Mouse (Mus musculus) CH12.LX (cell line): Measurements from ENCODE around the gene Gm20388. TPM values are rescaled to one million over a fixed set of nuclear protein-coding genes. Genes with fewer than 3 reads are reported as not detected.

Experiments
- DNase-seq: peaks from one replicate; pipeline ENCODE4 v3.0.0-alpha.2; 2013; ENCODE audit errors: extremely low read depth
- H3K27ac ChIP-seq: 2 replicates; pipeline ENCODE4 v1.5.1; 2012; ENCODE audit warnings: low read depth, mild to moderate bottlenecking, control low read depth, moderate library complexity; ENCODE audit not compliant: insufficient read depth
- H3K27me3 ChIP-seq: replicated peaks from 2 replicates; pipeline ENCODE3; 2012; ENCODE audit warnings: inconsistent platforms
- H3K36me3 ChIP-seq, 2 experiments: replicated peaks in 1 of 2; 2 replicates each; pipeline versions ENCODE3 to v1.6.1; 2012; ENCODE audit warnings: inconsistent platforms in 1 of 2, low read length in 1 of 2, mild to moderate bottlenecking in 1 of 2, mixed read lengths in 1 of 2, moderate library complexity in 1 of 2; ENCODE audit not compliant: control insufficient read depth in 1 of 2, insufficient read depth in 1 of 2
- H3K4me1 ChIP-seq, 2 experiments: 2 replicates each; pipeline ENCODE4 v1.6.1; 2012; ENCODE audit warnings: inconsistent platforms in 1 of 2, moderate library complexity in 1 of 2; ENCODE audit not compliant: insufficient read depth in 2 of 2, control insufficient read depth in 1 of 2
- H3K4me2 ChIP-seq: 2 replicates; pipeline ENCODE4 v1.6.1; 2012; ENCODE audit warnings: low read depth, mild to moderate bottlenecking, control low read depth; ENCODE audit not compliant: poor library complexity, insufficient read depth, severe bottlenecking
- H3K4me3 ChIP-seq, 3 experiments: fragments of 150-350 bp in 1 of 3; sonication (generic) in 1 of 3; replicated peaks in 1 of 3; 2 replicates each; pipeline versions ENCODE3 to v1.5.1; 2011 to 2012; ENCODE audit warnings: low read depth in 2 of 3, low read length in 2 of 3, mild to moderate bottlenecking in 2 of 3, moderate library complexity in 2 of 3, control low read depth in 1 of 3, improper control_type of control experiment in 1 of 3, inconsistent platforms in 1 of 3, mixed read lengths in 1 of 3; ENCODE audit not compliant: poor library complexity in 1 of 3
- H3K79me2 ChIP-seq: replicated peaks from 2 replicates; pipeline ENCODE4 v1.6.1; 2012; ENCODE audit warnings: mild to moderate bottlenecking, moderate library complexity; ENCODE audit not compliant: control insufficient read depth, poor library complexity, insufficient read depth, severe bottlenecking; ENCODE audit errors: extremely low read depth
- H3K9ac ChIP-seq: 2 replicates; pipeline ENCODE4 v1.6.1; 2012; ENCODE audit warnings: low read depth, mild to moderate bottlenecking, control low read depth, moderate library complexity; ENCODE audit not compliant: insufficient read depth
- H3K9me3 ChIP-seq: replicated peaks from 2 replicates; pipeline ENCODE3; 2012; ENCODE audit warnings: low read length, inconsistent platforms, mixed read lengths
- BHLHE40 ChIP-seq: IDR thresholded peaks from 2 replicates; pipeline ENCODE4 v1.6.1; 2011; ENCODE audit warnings: mild to moderate bottlenecking, low read depth, low read length, improper control_type of control experiment
- CHD1 ChIP-seq: IDR thresholded peaks from 2 replicates; pipeline ENCODE4 v1.6.1; 2012; ENCODE audit warnings: low read depth, low read length, improper control_type of control experiment, inconsistent platforms
- E2F4 ChIP-seq: IDR thresholded peaks from 2 replicates; pipeline ENCODE4 v1.6.1; 2011; ENCODE audit warnings: low read depth, low read length, improper control_type of control experiment; ENCODE audit not compliant: insufficient replicate concordance
- EP300 ChIP-seq: IDR thresholded peaks from 2 replicates; pipeline ENCODE4 v1.6.1; 2011; ENCODE audit warnings: low read length, improper control_type of control experiment
- IRF4 ChIP-seq: IDR thresholded peaks from 2 replicates; pipeline ENCODE4 v1.6.1; 2014; ENCODE audit warnings: low read depth, mild to moderate bottlenecking, inconsistent platforms, low read length, improper control_type of control experiment
- KAT2A ChIP-seq: IDR thresholded peaks from 2 replicates; pipeline ENCODE4 v1.6.1; 2012; ENCODE audit warnings: low read length, improper control_type of control experiment, inconsistent platforms; ENCODE audit not compliant: insufficient replicate concordance
- MAZ ChIP-seq: IDR thresholded peaks from 2 replicates; pipeline ENCODE4 v1.6.1; 2012; ENCODE audit warnings: low read depth, mild to moderate bottlenecking, inconsistent platforms, low read length, improper control_type of control experiment, moderate library complexity
- MEF2A ChIP-seq: IDR thresholded peaks from 2 replicates; pipeline ENCODE4 v1.6.1; 2014; ENCODE audit warnings: low read depth, mild to moderate bottlenecking, inconsistent platforms, low read length, improper control_type of control experiment, borderline replicate concordance
- MYC ChIP-seq: IDR thresholded peaks from 2 replicates; pipeline ENCODE4 v1.6.1; 2011; ENCODE audit warnings: low read depth, mild to moderate bottlenecking, improper control_type of control experiment, low read length
- NRF1 ChIP-seq: IDR thresholded peaks from 2 replicates; pipeline ENCODE4 v1.6.1; 2014; ENCODE audit warnings: low read depth, mild to moderate bottlenecking, inconsistent platforms, low read length, improper control_type of control experiment, moderate library complexity
- RCOR1 ChIP-seq: conservative IDR thresholded peaks from 2 replicates; pipeline ENCODE4 v1.6.1; 2012; ENCODE audit warnings: low read depth, mild to moderate bottlenecking, inconsistent platforms, low read length, improper control_type of control experiment
- SIN3A ChIP-seq: IDR thresholded peaks from 2 replicates; pipeline ENCODE4 v1.6.1; 2012; ENCODE audit warnings: low read length, improper control_type of control experiment, inconsistent platforms
- TCF12 ChIP-seq: IDR thresholded peaks from 2 replicates; pipeline ENCODE4 v1.6.1; 2014; ENCODE audit warnings: low read depth, mild to moderate bottlenecking, inconsistent platforms, low read length, improper control_type of control experiment
- UBTF ChIP-seq: IDR thresholded peaks from 2 replicates; pipeline ENCODE4 v1.6.1; 2012; ENCODE audit warnings: low read depth, mild to moderate bottlenecking, inconsistent platforms, low read length, improper control_type of control experiment, moderate library complexity
- USF1 ChIP-seq: IDR thresholded peaks from 2 replicates; pipeline ENCODE4 v1.6.1; 2014; ENCODE audit warnings: low read depth, mild to moderate bottlenecking, inconsistent platforms, low read length, improper control_type of control experiment
- ZC3H11A ChIP-seq: IDR thresholded peaks from 2 replicates; pipeline ENCODE4 v1.6.1; 2012; ENCODE audit warnings: low read depth, mild to moderate bottlenecking, inconsistent platforms, low read length, improper control_type of control experiment
- dilution Hi-C: fragments of 300-500 bp; cut with MboI; formaldehyde crosslinking; loops from 2 replicates; pipeline ENCODE4 v1.14.3; 2020; ENCODE audit warnings: low sequenced_read_pairs; ENCODE audit not compliant: extremely low pct_unique_long_range_greater_than_20kb, extremely low pct_ligation_motif_present
- in situ Hi-C: fragments of 300-500 bp; cut with MboI; formaldehyde crosslinking; loops from 3 replicates; pipeline ENCODE4 v1.14.3; 2019; ENCODE audit warnings: low sequenced_read_pairs, low pct_ligation_motif_present, low pct_unique_long_range_greater_than_20kb, mixed read lengths
- polyA plus RNA-seq: library from polyadenylated mRNA; unstranded; fragments of >175 nt; gene quantifications from 2 replicates; pipeline ENCODE4 v1.2.1, GENCODE M21; 2012; ENCODE audit warnings: low read depth; ENCODE audit not compliant: insufficient read length
- total RNA-seq, 2 experiments: library from RNA; depleted of rRNA; stranded (reverse); fragments of 300-350 nt in 1 of 2; fragments of >200 nt in 1 of 2; gene quantifications; 2 replicates each; pipeline ENCODE4 v1.2.3; 2012 to 2014

Gm20388 gene
- total and polyA plus RNA-seq, 3 experiments, result 14.8 to 26.3 (median 22.2) TPM

GRCm38 (mm10) chr8:120920527-120920926 is 1009.9 kb downstream of the Gm20388 start:
- no peaks in the 10 kb centered on the region for H3K36me3 ChIP-seq
- TF ChIP-seq MEF2A (no peak), E2F4 (no peak), MYC (no peak)
- H3K4me3 ChIP-seq, result no peak overlapping the region
- no peaks in the 10 kb centered on the region for H3K4me1 ChIP-seq
- peaks cover 94% of the 10 kb centered on the region for H3K27me3 ChIP-seq
- in situ Hi-C loops (no loop called here), dilution Hi-C loops (no loop called here)
- H3K4me2 ChIP-seq, result no peak overlapping the region
- no peaks in the 10 kb centered on the region for H3K9me3 ChIP-seq
- DNase-seq, result no peak
- no peak overlapping the region for H3K9ac ChIP-seq
- no peak overlapping the region for H3K27ac ChIP-seq
- H3K79me2 ChIP-seq, result no peaks in the 10 kb centered on the region

GRCm38 (mm10) chr8:120926201-120926600 is 1015.6 kb downstream of the Gm20388 start:
- H3K9me3 ChIP-seq, result no peaks in the 10 kb centered on the region
- no peak overlapping the region for H3K4me3 ChIP-seq
- no peak for DNase-seq
- no peak overlapping the region for H3K27ac ChIP-seq
- H3K4me1 ChIP-seq, result no peaks in the 10 kb centered on the region
- H3K79me2 ChIP-seq, result no peaks in the 10 kb centered on the region
- no peaks in the 10 kb centered on the region for H3K36me3 ChIP-seq
- peaks cover 97% of the 10 kb centered on the region for H3K27me3 ChIP-seq
- no peak overlapping the region for H3K4me2 ChIP-seq
- no peak for TF ChIP-seq BHLHE40
- no peak for TF ChIP-seq SIN3A
- no peak for TF ChIP-seq EP300
- TF ChIP-seq UBTF, result no peak
- no peak for TF ChIP-seq KAT2A
- no peak for TF ChIP-seq CHD1
- no peak for TF ChIP-seq IRF4
- no peak for TF ChIP-seq RCOR1
- TF ChIP-seq MAZ, result no peak
- TF ChIP-seq MEF2A, result no peak
- no peak for TF ChIP-seq TCF12
- no peak for TF ChIP-seq ZC3H11A
- no peak for TF ChIP-seq USF1
- no peak for TF ChIP-seq NRF1
- H3K9ac ChIP-seq, result no peak overlapping the region
- dilution Hi-C loops (no loop called here), in situ Hi-C loops (no loop called here)
